Mouse (Mus musculus) thymus, postnatal 25 days (tissue): Measurements from ENCODE around the gene Stap2.

Experiments used
- DNase-seq: peaks from one replicate; pipeline ENCODE4 v3.0.0; 2022

Gene Stap2

DNA sequence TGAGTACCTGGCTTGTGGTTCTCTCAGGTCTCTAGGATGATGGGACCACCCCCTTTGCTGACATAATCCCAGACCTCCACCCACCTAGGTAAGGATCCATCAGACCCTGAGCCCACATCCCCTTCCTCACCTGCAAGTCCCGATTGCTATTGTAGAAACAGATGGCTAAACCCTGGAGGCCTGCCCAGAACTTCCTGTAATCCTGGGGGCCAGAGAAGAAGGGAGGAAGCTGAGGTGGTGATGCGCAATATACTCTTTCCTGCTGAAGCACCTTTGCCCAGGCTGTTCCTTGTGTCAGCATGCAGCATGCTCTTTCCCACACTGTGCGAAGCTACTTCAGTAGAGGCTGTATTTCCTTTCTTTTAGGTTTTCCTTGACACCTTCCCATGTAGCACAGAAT lies 2.4 kb downstream of the Stap2 start:
- DNase-seq = no peak

DNA sequence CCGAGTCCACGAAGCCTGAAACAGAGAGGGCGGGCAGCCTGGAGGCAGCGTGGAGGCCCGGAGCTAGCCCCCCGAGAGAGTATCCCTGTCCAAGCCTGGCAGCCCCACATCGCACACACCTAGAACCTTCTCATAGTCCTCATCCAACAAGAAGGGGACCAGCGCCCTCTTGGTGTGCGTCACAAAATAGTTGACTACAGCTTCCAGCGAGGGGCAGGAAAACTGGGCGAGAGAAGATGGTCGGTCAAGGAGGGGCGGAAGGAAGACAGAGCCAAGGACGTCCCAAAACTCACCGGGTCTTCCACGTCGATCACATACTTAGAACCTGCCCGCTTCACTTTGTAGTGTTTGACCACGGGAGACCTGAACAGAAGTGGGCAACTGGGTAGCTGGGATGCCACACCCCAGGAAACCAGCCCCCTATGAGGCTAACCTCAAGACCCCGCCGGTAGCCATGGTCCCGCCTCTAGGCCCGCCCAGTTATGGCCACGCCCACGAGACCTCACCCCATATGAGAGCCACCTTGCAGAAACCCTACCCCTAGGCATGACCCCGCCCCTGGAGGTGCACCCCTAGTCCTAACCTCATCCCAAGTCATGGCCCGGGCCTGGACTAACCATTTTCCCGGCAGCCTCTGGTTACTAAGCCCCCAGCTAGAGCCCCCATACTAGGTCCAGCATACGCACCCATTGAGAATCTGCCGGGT lies 5.4 kb downstream of the Stap2 start:
- no peak for DNase-seq

DNA sequence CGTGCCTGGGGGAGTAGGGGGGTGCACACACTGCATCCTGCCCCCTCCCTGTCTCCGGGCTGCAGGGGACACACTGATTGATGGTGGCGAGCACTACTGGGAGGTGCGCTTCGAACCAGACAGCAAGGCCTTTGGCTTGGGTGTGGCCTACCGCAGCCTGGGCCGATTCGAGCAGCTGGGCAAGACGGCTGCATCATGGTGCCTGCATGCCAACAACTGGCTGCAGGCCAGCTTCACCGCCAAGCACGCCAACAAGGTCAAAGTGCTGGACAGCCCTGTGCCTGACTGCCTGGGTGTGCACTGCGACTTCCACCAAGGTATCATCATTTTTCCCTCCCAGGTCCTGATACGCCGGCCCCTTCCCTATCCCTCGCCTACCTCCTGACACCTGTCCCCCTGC lies 9.4 kb downstream of the Stap2 start:
- DNase-seq = no peak

DNA sequence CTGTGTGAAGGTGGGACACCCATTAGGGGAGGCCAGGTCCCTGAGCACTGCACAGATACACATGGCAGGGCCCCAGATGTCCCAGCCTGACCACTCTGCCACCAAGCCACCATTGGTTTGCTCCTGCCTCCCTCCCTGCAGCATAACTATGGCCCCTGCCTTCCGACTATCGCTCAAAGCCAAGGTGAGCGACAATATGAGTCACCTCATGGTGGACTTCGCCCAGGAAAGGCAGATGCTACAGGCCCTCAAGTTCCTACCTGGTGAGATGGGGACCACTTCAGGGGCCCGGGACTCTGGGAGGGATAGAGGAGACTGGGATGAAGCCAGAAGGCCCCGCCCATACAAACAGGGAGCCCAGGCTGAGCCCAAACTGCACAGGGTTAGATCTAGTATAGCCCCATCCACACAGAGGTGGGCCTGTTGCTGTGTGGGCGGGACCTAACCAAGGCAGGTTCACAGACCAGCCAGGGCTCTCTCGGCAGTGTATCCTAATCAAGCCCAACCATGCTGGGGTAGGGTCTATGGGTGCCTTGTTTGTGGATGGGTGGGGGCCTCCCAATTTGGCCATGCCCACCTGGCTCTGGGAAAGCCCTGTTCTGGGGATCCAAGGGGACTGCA lies 15.0 kb downstream of the Stap2 start:
- DNase-seq = no peak

DNA sequence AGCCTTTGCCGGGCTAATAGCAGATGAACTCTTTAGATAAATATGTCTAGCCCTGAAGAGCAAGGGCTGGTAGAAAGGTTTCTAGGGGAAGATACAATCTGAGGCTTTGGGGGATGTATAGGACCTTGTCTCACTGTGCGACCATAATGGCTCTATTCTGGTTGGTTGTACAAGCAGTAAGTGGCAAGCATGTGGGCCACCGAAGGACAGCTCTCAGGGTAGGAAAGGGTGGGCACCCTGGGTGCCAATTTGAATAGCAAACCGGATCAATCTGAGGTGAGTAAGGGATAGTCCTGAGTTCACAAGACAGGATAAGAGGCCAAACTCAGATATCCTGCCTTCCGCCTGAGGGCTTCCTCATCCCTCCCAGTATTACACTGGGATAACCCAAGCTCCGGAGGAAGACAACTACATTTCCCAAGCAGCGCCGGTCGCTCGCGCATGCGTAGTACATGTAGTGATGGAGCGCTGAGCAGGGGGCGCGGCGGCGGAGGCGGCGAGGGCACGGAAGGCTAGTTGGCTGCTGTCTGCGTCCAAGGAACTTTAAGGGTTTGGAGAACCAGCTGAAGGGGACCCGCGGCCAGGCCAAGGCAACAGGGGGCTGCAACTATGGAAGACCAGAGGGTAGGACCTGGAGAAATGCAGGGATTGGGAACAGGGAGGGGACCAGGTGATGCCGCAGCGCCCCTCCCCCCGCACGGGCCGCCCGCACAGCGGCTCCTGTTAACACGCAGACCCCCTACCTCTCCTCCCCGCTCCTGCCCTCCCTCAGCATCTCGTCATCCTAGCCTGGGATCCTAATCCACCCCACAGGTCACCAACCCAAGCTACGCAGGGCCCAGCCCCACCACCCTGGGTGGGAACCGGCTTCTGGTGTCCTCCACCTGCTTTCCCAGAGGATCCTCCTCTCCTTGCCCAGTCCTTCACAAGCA lies 19.1 kb downstream of the Stap2 start, which contains the start of gene Fsd1:
Gene Fsd1, plus strand, starts transcription at position 480 of the 932 bp plus-strand sequence.
- peak; percentile 32 for DNase-seq

DNA sequence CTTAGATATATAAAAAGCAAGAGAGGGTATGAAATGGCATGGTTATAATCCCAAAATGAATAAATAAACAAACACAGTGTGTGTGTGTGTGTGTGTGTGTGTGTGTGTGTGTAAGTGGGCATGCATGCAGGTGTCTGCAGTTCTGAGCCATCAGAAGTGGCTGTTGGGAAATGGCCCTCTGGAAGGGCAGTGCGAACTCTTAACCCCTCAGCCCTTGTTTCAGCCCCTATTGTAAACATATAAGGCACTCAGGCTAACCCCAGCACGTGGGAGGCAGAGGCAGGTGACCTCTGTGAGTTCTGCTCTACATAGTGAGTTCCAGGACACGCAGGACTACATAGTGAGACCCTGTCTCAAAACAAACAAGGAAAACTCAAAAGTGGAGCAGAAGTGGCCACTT lies 28.1 kb downstream of the Stap2 start:
- no peak for DNase-seq

DNA sequence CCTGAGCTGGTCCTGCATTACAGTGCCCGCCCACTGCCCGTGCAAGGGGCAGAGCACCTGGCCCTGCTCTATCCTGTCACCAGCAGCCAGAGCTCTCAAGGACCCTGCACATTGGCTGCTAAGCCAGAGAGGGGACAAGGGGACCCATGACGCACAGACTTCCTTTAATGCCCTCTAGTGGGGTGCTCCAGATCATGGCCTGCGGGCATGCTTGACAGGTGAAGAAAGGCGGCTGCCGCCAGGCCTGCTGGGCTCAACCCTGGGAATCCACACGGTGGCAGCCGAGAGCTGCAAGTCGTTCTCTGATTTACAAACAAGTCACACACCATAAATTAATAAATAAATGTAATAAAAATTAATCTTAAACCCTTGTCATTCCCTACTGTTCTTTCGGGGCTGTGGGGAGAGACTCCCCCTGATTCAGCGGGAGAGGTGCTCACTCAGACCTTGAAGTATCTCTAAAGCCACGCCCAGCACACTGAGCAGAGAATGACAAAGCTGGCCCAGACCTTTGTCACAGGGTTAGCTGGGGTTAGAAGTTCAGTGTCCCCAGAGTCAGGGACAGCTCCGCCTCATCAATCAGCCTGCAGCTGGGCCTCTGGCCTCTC lies 29.0 kb downstream of the Stap2 start:
- DNase-seq = peak; percentile 74

DNA sequence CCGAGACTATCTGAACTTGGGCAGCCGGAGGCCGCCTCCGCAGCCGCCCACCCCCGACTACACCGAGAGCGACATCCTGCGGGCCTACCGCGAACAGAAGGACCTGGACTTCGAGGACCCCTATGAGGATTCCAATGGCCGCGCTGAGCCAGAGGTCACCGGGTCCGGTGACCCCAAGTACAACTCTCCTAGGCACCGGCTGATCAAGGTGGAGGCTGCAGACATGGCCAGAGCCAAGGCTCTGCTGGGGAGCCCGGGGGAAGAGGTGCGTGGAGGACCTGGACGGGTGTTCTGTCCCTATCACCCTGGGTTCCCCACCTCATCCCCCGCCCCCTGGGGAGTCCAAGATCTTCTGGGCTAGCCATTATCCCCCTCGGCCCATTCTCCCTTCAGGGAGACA lies 33.9 kb downstream of the Stap2 start:
- DNase-seq = no peak

DNA sequence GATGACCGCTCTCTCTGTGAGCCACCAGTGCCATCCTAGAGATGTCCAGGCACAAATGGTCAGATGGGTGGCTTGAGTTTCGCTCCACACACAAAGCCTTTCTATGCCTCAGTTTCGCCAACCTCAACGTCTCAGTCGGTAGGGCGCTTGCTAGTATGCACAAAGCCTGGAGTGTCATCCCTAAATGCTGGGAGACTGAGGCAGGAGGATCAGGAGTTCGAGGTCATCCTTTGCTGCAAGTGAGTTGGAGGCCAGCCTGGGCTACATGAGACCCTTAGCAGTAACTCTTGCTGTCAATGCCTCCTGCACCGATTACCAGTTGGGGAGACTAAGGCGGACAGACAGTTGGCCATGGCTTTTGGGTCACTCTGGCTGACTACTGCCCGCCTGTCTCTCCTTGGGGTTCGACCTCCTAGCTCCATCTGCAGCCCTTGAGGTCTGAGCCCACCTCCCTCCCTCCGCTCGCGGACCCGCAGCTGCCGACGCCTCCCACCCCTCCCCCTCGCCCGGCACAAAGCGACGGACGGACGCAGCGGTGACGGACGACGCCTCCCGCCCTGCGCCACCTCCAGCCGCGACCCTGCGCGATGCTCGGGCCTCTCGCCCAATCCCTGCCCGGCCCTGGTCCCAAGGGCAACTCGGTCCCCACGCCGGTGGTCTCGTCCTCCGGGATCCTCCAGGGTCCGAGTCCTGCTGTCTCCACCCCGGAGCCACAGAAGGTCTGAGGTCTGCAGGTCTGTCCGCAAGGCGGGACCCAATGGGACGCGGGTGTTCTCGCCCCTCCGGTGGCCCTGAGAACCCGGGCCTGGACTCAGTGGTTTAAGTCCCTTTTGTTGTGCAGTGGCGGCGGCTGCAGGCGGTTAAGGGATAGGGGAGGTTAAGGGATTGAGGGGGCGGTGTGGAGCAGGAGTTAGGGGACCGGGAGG lies 35.2 kb downstream of the Stap2 start, which contains the start of gene Shd:
Gene Shd, plus strand, starts transcription at position 502 of the 926 bp plus-strand sequence.
- no peak for DNase-seq

DNA sequence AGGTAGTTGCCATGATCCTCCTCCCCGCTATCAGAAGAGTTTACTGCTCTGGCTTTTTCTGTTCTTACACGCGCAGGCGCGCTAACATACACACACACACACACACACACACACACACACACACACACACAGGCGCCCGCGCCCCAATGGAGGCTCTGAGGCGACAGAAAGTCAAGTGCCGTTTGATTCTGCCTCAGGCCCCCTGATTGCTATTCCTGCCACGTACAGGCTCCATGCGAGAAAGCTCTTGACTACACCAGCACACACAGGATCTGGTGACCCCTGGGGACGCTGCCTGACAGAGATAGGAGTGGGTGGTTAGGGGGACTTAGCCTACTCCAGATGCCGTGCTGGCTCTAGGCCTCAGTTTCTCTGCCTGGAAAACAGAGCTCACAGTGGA lies 35.8 kb downstream of the Stap2 start:
- DNase-seq = no peak

DNA sequence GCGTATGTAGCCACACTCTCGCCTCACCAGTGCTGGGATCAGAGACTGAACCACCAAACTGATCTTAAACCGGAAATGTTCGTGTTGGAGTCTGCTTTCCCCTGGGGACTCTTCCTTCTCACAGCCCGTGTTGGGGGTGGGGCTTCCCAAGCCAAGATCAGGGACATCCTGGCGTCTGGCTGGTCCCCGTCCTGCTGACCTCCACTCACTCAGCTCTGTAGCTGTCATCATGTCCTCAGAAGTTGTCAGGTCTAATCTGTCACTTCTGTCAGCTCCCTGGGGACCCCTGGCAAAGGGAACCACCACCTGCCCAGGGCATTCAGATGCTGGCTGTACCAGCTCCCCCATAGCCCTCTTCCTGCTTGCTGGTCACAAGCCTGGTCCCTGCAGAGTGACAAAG lies 37.2 kb downstream of the Stap2 start:
- no peak for DNase-seq

DNA sequence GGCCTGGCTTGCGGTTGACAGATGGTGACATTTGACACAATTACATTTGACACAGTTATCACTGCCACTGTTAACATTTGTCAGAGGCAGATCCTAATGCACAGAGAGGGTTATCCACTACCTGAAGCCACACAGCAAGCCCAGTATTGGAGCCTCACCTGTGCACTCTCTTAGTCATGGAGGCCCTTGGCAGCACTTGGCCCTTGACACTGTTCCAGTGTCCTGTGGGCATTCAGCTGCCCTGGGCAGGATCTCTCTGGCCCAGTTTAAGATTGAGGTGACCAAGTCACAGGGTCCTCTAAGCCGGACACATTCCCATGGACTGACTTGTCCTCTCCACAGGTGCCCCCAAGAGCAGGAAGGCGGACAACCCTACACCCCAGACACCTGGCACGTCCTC lies 38.2 kb downstream of the Stap2 start:
- no peak for DNase-seq

DNA sequence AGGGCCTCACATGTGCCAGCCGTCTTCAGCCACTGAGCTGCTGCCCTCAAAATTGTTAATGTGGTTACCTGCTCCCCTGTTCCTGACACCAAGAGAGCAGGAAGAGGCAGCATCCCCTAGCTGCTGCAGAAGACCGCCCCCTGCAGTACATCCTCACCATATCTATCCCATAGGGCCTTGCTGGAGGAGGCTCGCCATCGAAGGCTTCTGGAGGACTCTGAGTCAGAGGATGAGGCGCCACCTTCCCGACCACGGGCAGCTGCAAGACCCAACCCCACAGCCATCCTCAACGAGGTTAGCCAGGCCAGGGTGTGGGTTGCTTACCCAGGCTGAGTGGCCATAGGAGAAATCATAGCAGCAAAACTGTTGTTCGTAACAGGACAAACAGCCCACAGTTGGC lies 40.4 kb downstream of the Stap2 start:
- no peak for DNase-seq

DNA sequence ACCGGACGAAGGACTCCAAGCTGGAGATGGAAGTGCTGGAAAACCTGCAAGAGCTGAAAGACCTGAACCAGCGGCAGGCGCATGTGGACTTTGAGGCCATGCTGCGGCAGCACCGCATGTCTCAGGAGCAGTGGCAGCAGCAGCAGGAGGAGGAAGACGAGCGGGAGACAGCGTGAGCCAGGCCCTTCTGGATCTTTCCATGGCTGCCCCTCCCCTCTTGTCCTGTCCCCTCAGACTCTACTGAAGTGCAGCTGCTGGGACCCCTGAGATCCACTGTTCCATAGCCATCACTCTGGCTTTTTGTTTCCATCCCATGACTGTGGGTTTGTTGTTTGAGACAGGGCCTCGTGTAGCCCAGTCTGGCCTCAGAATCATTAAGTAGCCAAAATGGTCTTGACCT lies 40.9 kb downstream of the Stap2 start:
- DNase-seq = no peak

DNA sequence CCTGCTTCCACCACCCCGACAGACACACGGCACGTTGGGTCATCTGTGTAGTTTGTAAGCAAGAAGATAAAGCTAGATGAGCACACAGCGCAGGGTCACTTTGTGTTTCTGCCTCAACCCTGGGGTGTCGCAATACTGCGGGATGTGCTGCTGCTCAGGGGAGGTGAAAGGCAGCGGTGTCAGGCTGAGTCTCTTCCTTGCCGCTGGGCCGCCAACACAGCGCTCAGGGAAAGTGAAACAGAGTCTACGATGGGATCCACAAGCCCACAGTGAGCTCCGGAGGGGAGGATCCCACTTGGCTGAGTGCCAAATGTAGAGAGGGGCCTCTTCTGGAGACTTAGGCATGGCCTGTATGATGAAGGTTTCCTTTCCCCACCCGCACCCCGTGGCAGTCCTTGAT lies 42.2 kb downstream of the Stap2 start:
- DNase-seq = no peak

DNA sequence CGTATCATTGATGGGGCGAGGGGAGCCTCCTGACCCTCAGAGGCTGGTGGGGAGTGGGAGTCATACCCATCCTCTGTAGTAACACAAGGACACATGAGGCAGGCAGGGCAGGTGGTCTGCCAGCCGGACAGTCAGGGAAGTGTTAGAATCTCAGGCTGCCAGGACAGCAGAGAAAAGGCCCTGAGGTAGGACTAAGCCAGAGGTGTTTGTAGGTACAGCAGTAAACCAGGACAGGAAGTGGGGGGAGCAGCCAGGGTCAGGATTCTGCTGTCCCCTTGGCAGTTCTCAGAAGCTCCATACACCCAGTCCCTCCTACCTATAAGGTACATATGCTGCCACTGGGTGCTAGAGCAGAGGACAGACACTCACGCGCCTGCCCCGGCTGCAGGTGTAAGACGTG lies 43.8 kb downstream of the Stap2 start:
- no peak for DNase-seq

DNA sequence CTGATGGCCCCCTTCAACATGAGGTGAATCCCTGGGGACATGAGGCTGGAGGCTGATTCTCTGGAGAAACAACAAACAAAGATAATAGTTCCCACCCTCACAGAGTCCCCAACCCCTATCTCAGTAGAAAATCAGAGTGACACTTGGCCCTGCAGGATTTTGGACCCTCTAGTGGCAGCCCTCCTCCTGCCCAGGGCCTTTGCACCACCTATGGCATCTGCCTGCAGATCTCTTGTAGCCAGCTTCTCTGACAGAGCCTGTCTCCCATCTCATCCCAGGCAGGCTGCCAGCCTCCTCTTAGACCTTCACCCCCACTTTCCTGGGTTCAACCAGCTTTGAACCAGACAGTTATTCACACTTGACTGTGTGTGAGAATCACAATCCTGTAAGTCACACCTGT lies 44.6 kb downstream of the Stap2 start:
- DNase-seq = no peak

DNA sequence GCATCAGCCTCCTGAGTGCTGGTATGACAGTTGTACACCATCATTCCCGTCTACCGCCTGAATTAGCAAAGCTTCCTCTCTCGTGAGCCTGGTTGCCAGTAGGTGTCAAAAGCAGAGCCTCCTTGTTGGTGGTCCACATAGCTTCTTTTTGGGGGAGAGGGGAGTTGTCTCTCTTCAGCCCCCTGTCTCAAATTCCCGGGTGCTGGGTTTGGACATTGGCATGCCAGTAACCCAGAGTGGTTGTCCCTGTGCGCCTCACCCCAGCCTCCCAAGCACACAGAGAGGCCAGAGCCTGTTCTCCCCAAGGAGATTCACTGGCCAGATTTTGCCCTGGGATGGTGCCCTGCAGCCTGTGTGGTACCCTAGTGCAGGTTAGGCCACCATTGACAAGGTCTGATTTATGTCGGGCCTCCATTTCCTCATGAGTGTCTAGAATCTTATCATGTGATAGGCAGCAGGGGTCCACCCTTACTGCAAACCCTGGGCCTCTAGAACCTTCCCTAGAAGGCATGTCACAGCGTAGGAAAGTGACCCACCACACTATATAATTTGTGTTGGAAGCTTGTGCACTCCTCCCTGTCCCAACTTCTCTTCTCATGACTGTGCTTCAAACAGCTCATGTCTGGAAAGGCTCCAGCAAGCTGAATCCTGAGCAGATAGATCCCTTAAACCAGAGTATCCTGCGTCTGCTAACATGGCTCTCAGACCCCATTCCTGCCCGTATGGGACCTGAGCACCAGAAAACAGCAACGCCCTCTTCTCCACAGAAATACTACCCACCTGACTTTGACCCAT lies 45.2 kb downstream of the Stap2 start:
- DNase-seq = no peak

DNA sequence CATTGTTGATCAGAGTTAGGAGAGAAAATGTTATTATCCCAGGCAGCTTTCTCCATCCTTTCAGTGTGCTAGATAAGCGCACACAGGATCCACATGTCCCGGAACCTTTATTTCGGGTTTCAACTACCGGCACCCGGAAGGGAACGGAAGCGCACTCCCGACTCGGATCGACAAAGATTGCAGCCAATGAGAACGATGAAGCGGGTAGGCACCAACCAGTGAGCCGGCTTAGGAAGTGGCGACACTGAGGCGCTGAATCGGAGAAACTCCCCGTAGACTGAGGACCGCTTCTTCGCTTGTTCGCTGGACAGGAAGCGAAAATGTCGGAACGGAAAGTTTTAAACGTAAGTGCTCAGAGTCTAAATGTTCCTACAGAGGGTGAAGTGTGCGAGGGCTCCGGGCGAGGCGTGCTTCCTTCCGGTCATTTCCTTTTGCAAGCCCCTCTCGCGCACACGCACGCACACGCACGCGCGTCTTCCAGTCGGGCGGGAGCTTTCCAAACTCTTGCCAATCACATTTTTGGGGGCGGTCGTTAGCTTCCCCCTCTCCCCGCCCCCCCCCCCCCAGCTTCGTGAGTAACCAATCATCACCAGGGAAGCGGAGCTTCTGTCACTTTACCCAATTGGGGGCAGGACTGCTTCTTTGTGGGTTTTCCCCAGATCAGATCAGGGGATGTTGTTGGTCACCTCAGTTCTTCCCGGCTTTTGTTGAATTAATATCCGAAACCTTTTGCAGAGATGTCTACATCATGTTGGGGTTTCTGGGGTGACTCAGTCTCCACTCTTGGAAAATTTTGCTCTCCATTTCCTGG lies 46.3 kb downstream of the Stap2 start, which contains the start of gene Yju2:
Gene Yju2, plus strand, starts transcription at position 182 of the 811 bp plus-strand sequence.
- DNase-seq = peak; percentile 92

DNA sequence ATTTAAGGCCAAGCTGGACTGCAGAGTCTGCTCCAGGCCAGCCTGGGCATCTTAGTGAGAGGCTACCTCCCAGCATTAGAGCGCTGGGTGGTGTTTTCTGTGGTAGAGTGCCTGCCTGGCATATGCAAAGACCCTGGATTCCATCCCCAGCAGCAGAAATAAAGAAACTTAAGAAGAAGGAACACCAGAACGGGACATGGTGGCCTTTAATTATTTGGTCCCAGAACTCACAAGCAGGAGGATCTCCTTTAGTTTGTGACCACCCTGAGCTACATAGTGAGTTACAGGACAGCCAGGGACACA lies 46.8 kb downstream of the Stap2 start:
- no peak for DNase-seq
